In genomic region chr11:73235990-73236701, GRCm38 (mm10) we compare ENCODE assay signal across 8 mouse cellular contexts. TPM values are rescaled to one million over a fixed set of nuclear protein-coding genes. Genes with fewer than 3 reads are reported as not detected.
DNase-seq lines count a peak whose midpoint lies in the region; ATAC-seq and TF ChIP-seq lines count a peak whose summit lies in the region.

No protein-coding gene starts in this region.

- H3K9ac ChIP-seq in midbrain, postnatal 0 days (replicated peaks; ENCODE audit: low read length, poor library complexity, severe bottlenecking) = no peak overlapping the region
- H3K9ac ChIP-seq in midbrain, embryonic 11.5 days (ENCODE audit: low read length) = no peak overlapping the region
- no peak overlapping the region for H3K9ac ChIP-seq in neural tube, embryonic 15.5 days (replicated peaks)

- H3K4me1 ChIP-seq in midbrain, postnatal 0 days (ENCODE audit: insufficient read depth, low read length) = no peaks in the 10 kb centered on the region
- no peaks in the 10 kb centered on the region for H3K4me1 ChIP-seq in midbrain, embryonic 11.5 days (ENCODE audit: control insufficient read depth, insufficient read depth, low read length)
- H3K4me1 ChIP-seq in kidney, adult 2 months (ENCODE audit: control insufficient read depth, insufficient read depth, low read length) = peaks cover 5% of the 10 kb centered on the region; the same call in 1 of the 2 replicates
- 0 out of 2 replicates have a peak, but pooled peaks cover 5% of the 10 kb centered on the region for H3K4me1 ChIP-seq in neural tube, embryonic 15.5 days

- no peak for TF ChIP-seq POLR2A in kidney, adult 2 months (IDR thresholded peaks at IDR 0.05; ENCODE audit: low read depth, low read length)

- 0 out of 2 replicates have a peak, but pooled peaks have one; percentile 24 for ATAC-seq in midbrain, postnatal 0 days (ENCODE audit: low FRiP score)
- ATAC-seq in midbrain, embryonic 11.5 days (ENCODE audit: low FRiP score) = no peak
- no peak for ATAC-seq in neural tube, embryonic 15.5 days (ENCODE audit: low FRiP score)

- no peak for TF ChIP-seq CTCF in midbrain, postnatal 0 days (IDR thresholded peaks at IDR 0.05)
- no peak for TF ChIP-seq CTCF in kidney, adult 2 months (conservative IDR thresholded peaks at IDR 0.05; ENCODE audit: insufficient read depth, insufficient read length, low read depth, low read length)

- no peaks in the 10 kb centered on the region for H3K36me3 ChIP-seq in midbrain, postnatal 0 days (ENCODE audit: insufficient read depth, low read length)
- H3K36me3 ChIP-seq in midbrain, embryonic 11.5 days (ENCODE audit: control insufficient read depth, insufficient read depth, low read length) = no peaks in the 10 kb centered on the region
- H3K36me3 ChIP-seq in kidney, adult 2 months (ENCODE audit: control insufficient read depth, insufficient read depth, low read length) = no peaks in the 10 kb centered on the region
- no peaks in the 10 kb centered on the region for H3K36me3 ChIP-seq in neural tube, embryonic 15.5 days

- H3K4me3 ChIP-seq in midbrain, postnatal 0 days (ENCODE audit: low read depth, low read length) = no peak overlapping the region
- H3K4me3 ChIP-seq in midbrain, embryonic 11.5 days (ENCODE audit: low read depth, low read length) = no peak overlapping the region
- no peak overlapping the region for H3K4me3 ChIP-seq in kidney, adult 2 months (ENCODE audit: insufficient read depth, low read depth, low read length)
- no peak overlapping the region for H3K4me3 ChIP-seq in neural tube, embryonic 15.5 days (replicated peaks)

- 29% methylated on average over 5 of the region's 5 CpGs for WGBS in midbrain, postnatal 0 days
- WGBS in midbrain, embryonic 11.5 days = 45% methylated on average over 5 of the region's 5 CpGs
- WGBS in kidney, adult 2 months = 18% methylated on average over 5 of the region's 5 CpGs
- WGBS in neural tube, embryonic 15.5 days = 49% methylated on average over 5 of the region's 5 CpGs

- H3K27me3 ChIP-seq in midbrain, postnatal 0 days (ENCODE audit: insufficient read depth, low read length) = no peaks in the 10 kb centered on the region
- no peaks in the 10 kb centered on the region for H3K27me3 ChIP-seq in midbrain, embryonic 11.5 days (ENCODE audit: control insufficient read depth, insufficient read depth, low read length)
- no peaks in the 10 kb centered on the region for H3K27me3 ChIP-seq in kidney, adult 2 months (replicated peaks; ENCODE audit: control insufficient read depth, insufficient read depth, low read length)
- H3K27me3 ChIP-seq in neural tube, embryonic 15.5 days (replicated peaks) = no peaks in the 10 kb centered on the region

- no peaks in the 10 kb centered on the region for H3K9me3 ChIP-seq in midbrain, postnatal 0 days (ENCODE audit: low read length)
- H3K9me3 ChIP-seq in midbrain, embryonic 11.5 days (ENCODE audit: control insufficient read depth, low read length) = no peaks in the 10 kb centered on the region
- no peaks in the 10 kb centered on the region for H3K9me3 ChIP-seq in neural tube, embryonic 15.5 days (replicated peaks)

- no peak overlapping the region for H3K27ac ChIP-seq in midbrain, postnatal 0 days (ENCODE audit: low read depth, low read length)
- no peak overlapping the region for H3K27ac ChIP-seq in midbrain, embryonic 11.5 days (ENCODE audit: low read depth, low read length)
- H3K27ac ChIP-seq in kidney, adult 2 months (ENCODE audit: insufficient read depth, low read depth, low read length) = no peak overlapping the region
- peak overlapping the region; percentile 28 for H3K27ac ChIP-seq in neural tube, embryonic 15.5 days (replicated peaks)

- peak; percentile 65 for DNase-seq in midbrain, postnatal 0 days (ENCODE audit: low spot score)
- no peak for DNase-seq in midbrain, embryonic 11.5 days (ENCODE audit: low spot score, missing footprints)
- peak; percentile 73 for DNase-seq in gastrocnemius, postnatal 10 days
- DNase-seq in kidney, adult 2 months = peak; percentile 81
- DNase-seq in MN1 (ENCODE audit: low spot score) = no peak
- DNase-seq in c-Kit-positive CD71-positive TER-119-positive erythroid progenitor cells, embryonic 14.5 days (ENCODE audit: low spot score) = no peak
- no peak for DNase-seq in B cell, adult 2 months

- no peak overlapping the region for H3K4me2 ChIP-seq in midbrain, postnatal 0 days (ENCODE audit: low read depth, low read length, poor library complexity, severe bottlenecking)
- H3K4me2 ChIP-seq in midbrain, embryonic 11.5 days = no peak overlapping the region
- no peak overlapping the region for H3K4me2 ChIP-seq in neural tube, embryonic 15.5 days

RNA-seq across cellular contexts. Expression of gene Trpv1, which starts 2.1 kb away (rescaled TPM):
- total RNA-seq in midbrain, postnatal 0 days (2014; rRNA removed) = 0.33 and 0.42 TPM in 2 replicates
- 0.31 and 0.47 TPM in 2 replicates for polyA plus RNA-seq in midbrain, postnatal 0 days (2015; fragmentation: Nextera tagmentation; extraction: Ambion mirVana)
- polyA plus RNA-seq in midbrain, embryonic 11.5 days (2014; fragmentation: Nextera tagmentation; extraction: Ambion mirVana) = not detected in 2 replicates
- total RNA-seq in gastrocnemius, postnatal 10 days (2021) = under 1 TPM in 1 of 2 experiments, not detected in 1; 0.16 TPM
- 0.16 and 0.18 TPM in 2 replicates for polyA plus RNA-seq in kidney, adult 2 months (2012; rRNA removed)
- 2.0 and 2.4 TPM in 2 replicates for polyA plus RNA-seq in neural tube, embryonic 15.5 days (2015; fragmentation: Nextera tagmentation; extraction: Ambion mirVana)

RNA-seq across cellular contexts. Expression of gene Trpv3, which starts 31.0 kb away (rescaled TPM):
- 0.27 and 0.66 TPM in 2 replicates for total RNA-seq in midbrain, postnatal 0 days (2014; rRNA removed)
- polyA plus RNA-seq in midbrain, postnatal 0 days (2015; fragmentation: Nextera tagmentation; extraction: Ambion mirVana) = 0.20 and 0.31 TPM in 2 replicates
- polyA plus RNA-seq in midbrain, embryonic 11.5 days (2014; fragmentation: Nextera tagmentation; extraction: Ambion mirVana) = 0.05 TPM in 1 of 2 replicates, not detected in the other
- total RNA-seq in gastrocnemius, postnatal 10 days (2021) = under 1 TPM; 0.05 to 0.07 TPM
- polyA plus RNA-seq in kidney, adult 2 months (2012; rRNA removed) = 0.05 TPM in 2 replicates
- polyA plus RNA-seq in neural tube, embryonic 15.5 days (2015; fragmentation: Nextera tagmentation; extraction: Ambion mirVana) = 0.20 and 0.29 TPM in 2 replicates

RNA-seq across cellular contexts. Expression of gene Shpk, which starts 36.9 kb away (rescaled TPM):
- 2.2 and 2.7 TPM in 2 replicates for total RNA-seq in midbrain, postnatal 0 days (2014; rRNA removed)
- 2.2 and 2.3 TPM in 2 replicates for polyA plus RNA-seq in midbrain, postnatal 0 days (2015; fragmentation: Nextera tagmentation; extraction: Ambion mirVana)
- 1.1 TPM in 2 replicates for polyA plus RNA-seq in midbrain, embryonic 11.5 days (2014; fragmentation: Nextera tagmentation; extraction: Ambion mirVana)
- 1 to 10 TPM; 1.9 TPM for total RNA-seq in gastrocnemius, postnatal 10 days (2021)
- polyA plus RNA-seq in kidney, adult 2 months (2012; rRNA removed) = 17.7 and 18.5 TPM in 2 replicates
- 3.0 and 3.4 TPM in 2 replicates for polyA plus RNA-seq in neural tube, embryonic 15.5 days (2015; fragmentation: Nextera tagmentation; extraction: Ambion mirVana)

RNA-seq across cellular contexts. Expression of gene Ctns, which starts 37.3 kb away (rescaled TPM):
- 21.5 and 22.9 TPM in 2 replicates for total RNA-seq in midbrain, postnatal 0 days (2014; rRNA removed)
- 13.0 and 13.3 TPM in 2 replicates for polyA plus RNA-seq in midbrain, postnatal 0 days (2015; fragmentation: Nextera tagmentation; extraction: Ambion mirVana)
- polyA plus RNA-seq in midbrain, embryonic 11.5 days (2014; fragmentation: Nextera tagmentation; extraction: Ambion mirVana) = 19.1 and 21.1 TPM in 2 replicates
- total RNA-seq in gastrocnemius, postnatal 10 days (2021) = 10 to 100 TPM in 1 of 2 experiments, 1 to 10 TPM in 1; 9.4 to 12.1 TPM
- 37.1 and 37.5 TPM in 2 replicates for polyA plus RNA-seq in kidney, adult 2 months (2012; rRNA removed)
- polyA plus RNA-seq in neural tube, embryonic 15.5 days (2015; fragmentation: Nextera tagmentation; extraction: Ambion mirVana) = 17.0 and 17.7 TPM in 2 replicates

RNA-seq across cellular contexts. Expression of gene Tax1bp3, which starts 59.3 kb away (rescaled TPM):
- 43.8 and 55.6 TPM in 2 replicates for total RNA-seq in midbrain, postnatal 0 days (2014; rRNA removed)
- polyA plus RNA-seq in midbrain, postnatal 0 days (2015; fragmentation: Nextera tagmentation; extraction: Ambion mirVana) = 91.0 and 100 TPM in 2 replicates
- 183 and 189 TPM in 2 replicates for polyA plus RNA-seq in midbrain, embryonic 11.5 days (2014; fragmentation: Nextera tagmentation; extraction: Ambion mirVana)
- 10 to 100 TPM; 30.2 to 32.3 TPM for total RNA-seq in gastrocnemius, postnatal 10 days (2021)
- polyA plus RNA-seq in kidney, adult 2 months (2012; rRNA removed) = 86.5 and 104 TPM in 2 replicates
- polyA plus RNA-seq in neural tube, embryonic 15.5 days (2015; fragmentation: Nextera tagmentation; extraction: Ambion mirVana) = 118 and 133 TPM in 2 replicates

Comparison
In these comparisons a context has a peak if more than half of its experiments do, and no peak if none do; other contexts are left out.
1. DNase-seq: peak in midbrain, postnatal 0 days (single experiment), gastrocnemius, postnatal 10 days (single experiment) and kidney, adult 2 months (single experiment); none in midbrain, embryonic 11.5 days (single experiment), MN1 (single experiment), c-Kit-positive CD71-positive TER-119-positive erythroid progenitor cells, embryonic 14.5 days (single experiment) and B cell, adult 2 months (0 of 2).